Mouse (Mus musculus): ENCODE measurements around the gene Slpi. TPM values are rescaled to one million over a fixed set of nuclear protein-coding genes. Genes with fewer than 3 reads are reported as not detected.

Slpi gene
- total RNA-seq, 2 experiments from 2014 or later, result 1.4 TPM; not detected in 1

GRCm38 (mm10) chr2:164421306-164421705 is 32.4 kb upstream of the Slpi start:
- DNase-seq, result no peak

- DNase-seq, result no peak
Measured at GRCm38 (mm10) chr2:164419489-164419888, 30.6 kb upstream of the Slpi start.

- no peak for DNase-seq
Measured at GRCm38 (mm10) chr2:164418308-164418875, 29.5 kb upstream of the Slpi start.

- peak; percentile 50 for DNase-seq
Measured at GRCm38 (mm10) chr2:164417198-164417597, 28.3 kb upstream of the Slpi start.

- no peak for DNase-seq
Measured at GRCm38 (mm10) chr2:164414581-164414980, 25.7 kb upstream of the Slpi start.

GRCm38 (mm10) chr2:164414167-164414566 is 25.3 kb upstream of the Slpi start:
- DNase-seq, result no peak

- DNase-seq, result peak; percentile 79
Measured at GRCm38 (mm10) chr2:164407708-164408107, 18.8 kb upstream of the Slpi start.

GRCm38 (mm10) chr2:164405519-164405918 is 16.6 kb upstream of the Slpi start:
- no peak for DNase-seq

- DNase-seq, result no peak
Measured at GRCm38 (mm10) chr2:164405060-164405459, 16.2 kb upstream of the Slpi start, which contains the start of gene Matn4. Matn4 (minus strand) TSS chr2:164405160.

- DNase-seq, result peak; percentile 57
Measured at GRCm38 (mm10) chr2:164404082-164404990, 15.4 kb upstream of the Slpi start.

- no peak for DNase-seq
Measured at GRCm38 (mm10) chr2:164403396-164404081, 14.6 kb upstream of the Slpi start.

- DNase-seq, result peak; percentile 80
Measured at GRCm38 (mm10) chr2:164402906-164403305, 14.0 kb upstream of the Slpi start, which contains the start of gene Rbpjl. Rbpjl (plus strand) TSS chr2:164403141.

GRCm38 (mm10) chr2:164396911-164397310 is 8.0 kb upstream of the Slpi start:
- no peak for DNase-seq

- DNase-seq, result no peak
Measured at GRCm38 (mm10) chr2:164396076-164396475, 7.2 kb upstream of the Slpi start.

- DNase-seq, result no peak
Measured at GRCm38 (mm10) chr2:164393126-164393525, 4.2 kb upstream of the Slpi start.

- DNase-seq, result peak; percentile 87
Measured at GRCm38 (mm10) chr2:164389499-164389898, 604 bp upstream of the Slpi start.

- DNase-seq, result no peak
Measured at GRCm38 (mm10) chr2:164386953-164387352, 1.9 kb downstream of the Slpi start.

GRCm38 (mm10) chr2:164385927-164386763 is 2.8 kb downstream of the Slpi start:
- DNase-seq, result no peak

- DNase-seq, result no peak
Measured at GRCm38 (mm10) chr2:164383656-164384399, 5.1 kb downstream of the Slpi start.

- no peak for DNase-seq
Measured at GRCm38 (mm10) chr2:164382971-164383370, 5.9 kb downstream of the Slpi start.

- no peak for DNase-seq
Measured at GRCm38 (mm10) chr2:164381726-164382125, 7.2 kb downstream of the Slpi start.

All from gastrocnemius, postnatal 10 days (tissue).